Mouse (Mus musculus): ENCODE measurements around the gene Pum2. TPM values are rescaled to one million over a fixed set of nuclear protein-coding genes. Genes with fewer than 3 reads are reported as not detected.

Pum2 gene
- polyA plus RNA-seq, 1 experiment, result 149 TPM

- H3K36me3 ChIP-seq (ENCODE audit: control insufficient read depth, insufficient read depth, low read length), result peaks cover 48% of the 10 kb centered on the region
- no peaks in the 10 kb centered on the region for H3K27me3 ChIP-seq (ENCODE audit: control insufficient read depth, insufficient read depth, low read length)
- no peaks in the 10 kb centered on the region for H3K4me1 ChIP-seq (replicated peaks; ENCODE audit: control insufficient read depth, insufficient read depth, low read length)
- no peak overlapping the region for H3K4me3 ChIP-seq (ENCODE audit: control insufficient read depth, insufficient read depth, low read length)
- H3K27ac ChIP-seq (ENCODE audit: control insufficient read depth, insufficient read depth, low read length), result no peak overlapping the region
- 70% methylated on average over 2 of the region's 2 CpGs for WGBS
- no peak for DNase-seq
- TF ChIP-seq CTCF (IDR thresholded peaks at IDR 0.05; ENCODE audit: borderline replicate concordance, control insufficient read depth, extremely low read depth, insufficient read depth, low read length, poor library complexity) (no peak), POLR2A (IDR thresholded peaks at IDR 0.05; ENCODE audit: control insufficient read depth, extremely low read depth, insufficient read depth, low read length, poor library complexity) (no peak)
These were observed 38.7 kb downstream of the Pum2 start for GRCm38 (mm10) chr12:8712665-8713064.

- no peak for TF ChIP-seq CTCF (IDR thresholded peaks at IDR 0.05; ENCODE audit: borderline replicate concordance, control insufficient read depth, extremely low read depth, insufficient read depth, low read length, poor library complexity)
- TF ChIP-seq POLR2A (IDR thresholded peaks at IDR 0.05; ENCODE audit: control insufficient read depth, extremely low read depth, insufficient read depth, low read length, poor library complexity), result no peak
- no peak for DNase-seq
- Histone ChIP-seq H3K4me3 (ENCODE audit: control insufficient read depth, insufficient read depth, low read length) (no peak overlapping the region), H3K27ac (ENCODE audit: control insufficient read depth, insufficient read depth, low read length) (no peak overlapping the region), H3K27me3 (ENCODE audit: control insufficient read depth, insufficient read depth, low read length) (no peaks in the 10 kb centered on the region), H3K4me1 (replicated peaks; ENCODE audit: control insufficient read depth, insufficient read depth, low read length) (no peaks in the 10 kb centered on the region), H3K36me3 (ENCODE audit: control insufficient read depth, insufficient read depth, low read length) (peaks cover 43% of the 10 kb centered on the region)
- WGBS, result 92% methylated on average over 1 of the region's 1 CpGs
These were observed 42.2 kb downstream of the Pum2 start for GRCm38 (mm10) chr12:8716093-8716492.

DNA sequence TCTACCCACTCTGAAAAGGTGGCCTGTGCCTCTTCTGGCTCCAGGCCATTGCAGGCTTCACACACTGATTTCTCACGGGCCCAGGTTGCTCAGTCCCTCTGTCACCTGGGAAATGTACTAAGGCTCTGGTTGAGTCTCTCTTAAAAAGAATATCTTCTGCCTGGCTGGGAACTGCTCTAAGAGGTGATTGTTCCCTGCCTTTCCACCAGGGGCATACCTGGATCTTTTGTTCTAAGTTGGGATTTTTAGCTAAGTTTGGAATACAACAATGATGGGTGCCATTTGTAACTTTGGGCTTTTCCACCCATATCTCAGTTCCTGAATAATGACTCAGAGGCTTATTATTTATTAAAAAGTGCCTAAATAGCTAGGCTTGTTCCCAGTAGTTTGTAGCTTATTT is 53.0 kb downstream of the Pum2 start:
- WGBS, result 96% methylated on average over 1 of the region's 1 CpGs
- Histone ChIP-seq H3K4me3 (ENCODE audit: control insufficient read depth, insufficient read depth, low read length) (no peak overlapping the region), H3K27ac (ENCODE audit: control insufficient read depth, insufficient read depth, low read length) (no peak overlapping the region), H3K4me1 (replicated peaks; ENCODE audit: control insufficient read depth, insufficient read depth, low read length) (no peaks in the 10 kb centered on the region), H3K27me3 (ENCODE audit: control insufficient read depth, insufficient read depth, low read length) (no peaks in the 10 kb centered on the region), H3K36me3 (ENCODE audit: control insufficient read depth, insufficient read depth, low read length) (peaks cover 66% of the 10 kb centered on the region)
- DNase-seq, result no peak
- TF ChIP-seq POLR2A (IDR thresholded peaks at IDR 0.05; ENCODE audit: control insufficient read depth, extremely low read depth, insufficient read depth, low read length, poor library complexity) (no peak), CTCF (IDR thresholded peaks at IDR 0.05; ENCODE audit: borderline replicate concordance, control insufficient read depth, extremely low read depth, insufficient read depth, low read length, poor library complexity) (no peak)

GRCm38 (mm10) chr12:8728739-8729138 is 54.8 kb downstream of the Pum2 start:
- Histone ChIP-seq H3K36me3 (ENCODE audit: control insufficient read depth, insufficient read depth, low read length) (peaks cover 62% of the 10 kb centered on the region), H3K27ac (ENCODE audit: control insufficient read depth, insufficient read depth, low read length) (no peak overlapping the region), H3K27me3 (ENCODE audit: control insufficient read depth, insufficient read depth, low read length) (no peaks in the 10 kb centered on the region), H3K4me1 (replicated peaks; ENCODE audit: control insufficient read depth, insufficient read depth, low read length) (no peaks in the 10 kb centered on the region), H3K4me3 (ENCODE audit: control insufficient read depth, insufficient read depth, low read length) (no peak overlapping the region)
- TF ChIP-seq CTCF (IDR thresholded peaks at IDR 0.05; ENCODE audit: borderline replicate concordance, control insufficient read depth, extremely low read depth, insufficient read depth, low read length, poor library complexity) (no peak), POLR2A (IDR thresholded peaks at IDR 0.05; ENCODE audit: control insufficient read depth, extremely low read depth, insufficient read depth, low read length, poor library complexity) (no peak)
- DNase-seq, result no peak
- 95% methylated on average over 2 of the region's 2 CpGs for WGBS

GRCm38 (mm10) chr12:8753654-8754053 is 79.7 kb downstream of the Pum2 start:
- TF ChIP-seq POLR2A (IDR thresholded peaks at IDR 0.05; ENCODE audit: control insufficient read depth, extremely low read depth, insufficient read depth, low read length, poor library complexity), result no peak
- no peak for TF ChIP-seq CTCF (IDR thresholded peaks at IDR 0.05; ENCODE audit: borderline replicate concordance, control insufficient read depth, extremely low read depth, insufficient read depth, low read length, poor library complexity)
- Histone ChIP-seq H3K4me1 (replicated peaks; ENCODE audit: control insufficient read depth, insufficient read depth, low read length) (no peaks in the 10 kb centered on the region), H3K27ac (ENCODE audit: control insufficient read depth, insufficient read depth, low read length) (no peak overlapping the region), H3K27me3 (ENCODE audit: control insufficient read depth, insufficient read depth, low read length) (no peaks in the 10 kb centered on the region), H3K36me3 (ENCODE audit: control insufficient read depth, insufficient read depth, low read length) (peaks cover 36% of the 10 kb centered on the region), H3K4me3 (ENCODE audit: control insufficient read depth, insufficient read depth, low read length) (no peak overlapping the region)
- 97% methylated on average over 2 of the region's 2 CpGs for WGBS
- no peak for DNase-seq

- H3K27me3 ChIP-seq (ENCODE audit: control insufficient read depth, insufficient read depth, low read length), result no peaks in the 10 kb centered on the region
- H3K4me3 ChIP-seq (ENCODE audit: control insufficient read depth, insufficient read depth, low read length), result no peak overlapping the region
- no peak overlapping the region for H3K27ac ChIP-seq (ENCODE audit: control insufficient read depth, insufficient read depth, low read length)
- H3K36me3 ChIP-seq (ENCODE audit: control insufficient read depth, insufficient read depth, low read length), result peaks cover 32% of the 10 kb centered on the region
- H3K4me1 ChIP-seq (replicated peaks; ENCODE audit: control insufficient read depth, insufficient read depth, low read length), result no peaks in the 10 kb centered on the region
- DNase-seq, result no peak
- WGBS, result 88% methylated on average over 4 of the region's 4 CpGs
- TF ChIP-seq CTCF (IDR thresholded peaks at IDR 0.05; ENCODE audit: borderline replicate concordance, control insufficient read depth, extremely low read depth, insufficient read depth, low read length, poor library complexity) (no peak), POLR2A (IDR thresholded peaks at IDR 0.05; ENCODE audit: control insufficient read depth, extremely low read depth, insufficient read depth, low read length, poor library complexity) (no peak)
These were observed 80.2 kb downstream of the Pum2 start for GRCm38 (mm10) chr12:8754116-8754515.

DNA sequence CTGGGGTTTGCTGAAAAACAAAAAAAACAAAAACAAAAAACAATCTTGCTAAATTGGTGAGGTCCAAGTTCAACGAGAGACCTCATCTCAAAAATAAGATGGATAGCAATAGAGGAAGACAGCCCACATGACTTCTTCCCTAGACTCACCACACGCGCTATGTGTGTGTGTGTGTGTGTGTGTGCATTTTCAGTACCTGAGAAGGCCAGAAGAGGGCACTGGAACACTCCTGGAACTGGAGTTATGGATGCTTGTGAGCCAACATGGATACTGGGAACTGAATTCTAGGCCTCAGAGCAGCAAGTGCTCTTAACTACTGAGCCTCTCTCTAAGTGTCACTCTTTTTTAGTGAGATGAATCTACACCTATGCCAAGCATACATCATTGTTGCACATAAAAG is 84.1 kb downstream of the Pum2 start:
- no peaks in the 10 kb centered on the region for H3K27me3 ChIP-seq (ENCODE audit: control insufficient read depth, insufficient read depth, low read length)
- peaks cover 9% of the 10 kb centered on the region; the same call in 1 of the 2 replicates for H3K36me3 ChIP-seq (ENCODE audit: control insufficient read depth, insufficient read depth, low read length)
- no peak overlapping the region for H3K4me3 ChIP-seq (ENCODE audit: control insufficient read depth, insufficient read depth, low read length)
- WGBS, result 97% methylated on average over 3 of the region's 3 CpGs
- peaks cover 6% of the 10 kb centered on the region for H3K4me1 ChIP-seq (replicated peaks; ENCODE audit: control insufficient read depth, insufficient read depth, low read length)
- DNase-seq, result no peak
- TF ChIP-seq POLR2A (IDR thresholded peaks at IDR 0.05; ENCODE audit: control insufficient read depth, extremely low read depth, insufficient read depth, low read length, poor library complexity) (no peak), CTCF (IDR thresholded peaks at IDR 0.05; ENCODE audit: borderline replicate concordance, control insufficient read depth, extremely low read depth, insufficient read depth, low read length, poor library complexity) (no peak)
- H3K27ac ChIP-seq (ENCODE audit: control insufficient read depth, insufficient read depth, low read length), result no peak overlapping the region
